Mouse (Mus musculus) intestine, postnatal 0 days (tissue): ENCODE results near the gene Thnsl2. TPM values are rescaled to one million over a fixed set of nuclear protein-coding genes. Genes with fewer than 3 reads are reported as not detected.

ENCODE experiments used
- ATAC-seq: fragments of 200-750 bp; cut with Nextera tagmentation; 2 replicates; pipeline ENCODE4 v1.8.0; 2017; ENCODE audit warnings: mild to moderate bottlenecking, moderate TSS enrichment, moderate library complexity
- H3K27ac ChIP-seq: fragments of 300-500 bp; sonication (generic); 2 replicates; pipeline ENCODE4 v1.5.1; 2014; ENCODE audit warnings: mild to moderate bottlenecking, low read depth, low read length, moderate library complexity
- H3K27me3 ChIP-seq: fragments of 300-500 bp; sonication (generic); replicated peaks from 2 replicates; pipeline ENCODE4 v1.6.1; 2014; ENCODE audit warnings: low read length, mixed read lengths; ENCODE audit not compliant: control insufficient read depth, insufficient read depth
- H3K36me3 ChIP-seq: fragments of 300-500 bp; sonication (generic); 2 replicates; pipeline ENCODE4 v1.6.1; 2014; ENCODE audit warnings: mild to moderate bottlenecking, moderate library complexity; ENCODE audit not compliant: control insufficient read depth, insufficient read depth
- H3K4me1 ChIP-seq: fragments of 300-500 bp; sonication (generic); replicated peaks from 2 replicates; pipeline ENCODE4 v1.6.1; 2014; ENCODE audit warnings: antibody characterized with exemption, low read length, mixed read lengths; ENCODE audit not compliant: control insufficient read depth, insufficient read depth
- H3K4me2 ChIP-seq: fragments of 300-500 bp; sonication (generic); replicated peaks from 2 replicates; pipeline ENCODE4 v1.6.1; 2014; ENCODE audit warnings: low read depth, mild to moderate bottlenecking, moderate library complexity
- H3K4me3 ChIP-seq: fragments of 300-500 bp; sonication (generic); 2 replicates; pipeline ENCODE4 v1.5.1; 2014; ENCODE audit warnings: low read depth, low read length
- H3K9ac ChIP-seq: fragments of 300-500 bp; sonication (generic); 2 replicates; pipeline ENCODE4 v1.6.1; 2014; ENCODE audit warnings: mild to moderate bottlenecking, low read depth, low read length
- H3K9me3 ChIP-seq: fragments of 300-500 bp; sonication (generic); 2 replicates; pipeline ENCODE4 v1.6.1; 2016; ENCODE audit warnings: mixed run types; ENCODE audit not compliant: control insufficient read depth
- CTCF ChIP-seq: sonication (generic); IDR thresholded peaks from 2 replicates; pipeline ENCODE4 v1.5.1; 2016; ENCODE audit warnings: low read depth, mild to moderate bottlenecking, control low read depth, antibody characterized with exemption, moderate library complexity
- WGBS: fragments of 180-500 bp; shearing (Covaris S2); extraction: QIAGEN DNeasy Blood & Tissue Kit; methylation state at CpG from one replicate; pipeline ENCODE4 v1.1.7; 2014; 5-methylcytosine and 5-hydroxymethylcytosine counted together
- polyA plus RNA-seq: library from polyadenylated mRNA; unstranded; fragments of >200 nt; fragmentation: Nextera tagmentation; extraction: Ambion mirVana; gene quantifications from 2 replicates; pipeline ENCODE4 v1.2.1, GENCODE M21; 2015

Gene Thnsl2
- polyA plus RNA-seq, 1 experiment from 2014 or later, result 55.8 TPM

DNA sequence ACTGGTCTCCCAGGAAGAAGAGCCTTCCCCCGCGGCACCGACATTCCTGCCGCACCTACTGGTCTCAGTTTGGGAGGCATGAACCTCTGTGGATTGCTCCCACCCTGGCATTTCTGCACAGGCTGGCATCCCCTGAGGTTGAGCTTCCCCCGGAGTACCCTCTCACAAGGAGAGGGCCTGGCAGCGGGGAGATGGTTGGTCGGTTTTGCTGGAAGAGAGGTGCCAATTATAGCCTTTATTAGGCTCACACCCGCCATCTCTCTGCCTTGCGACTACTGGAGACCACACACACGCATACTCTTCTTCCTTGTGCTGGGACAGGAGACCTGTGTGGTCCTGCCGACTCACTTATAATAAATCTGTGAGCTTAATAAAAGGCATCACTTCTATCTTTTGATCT lies 62.2 kb downstream of the Thnsl2 start:
- H3K36me3 ChIP-seq, result no peaks in the 10 kb centered on the region
- TF ChIP-seq CTCF, result no peak
- H3K9me3 ChIP-seq, result no peaks in the 10 kb centered on the region
- no peak overlapping the region for H3K4me3 ChIP-seq
- H3K27me3 ChIP-seq, result no peaks in the 10 kb centered on the region
- no peak overlapping the region for H3K9ac ChIP-seq
- 65% methylated on average over 11 of the region's 11 CpGs for WGBS
- no peaks in the 10 kb centered on the region for H3K4me1 ChIP-seq
- no peak overlapping the region for H3K27ac ChIP-seq
- no peak overlapping the region for H3K4me2 ChIP-seq
- no peak for ATAC-seq

- no peak overlapping the region for H3K27ac ChIP-seq
- H3K9ac ChIP-seq, result no peak overlapping the region
- no peak for ATAC-seq
- no peak overlapping the region for H3K4me2 ChIP-seq
- TF ChIP-seq CTCF, result no peak
- H3K9me3 ChIP-seq, result no peaks in the 10 kb centered on the region
- no peak overlapping the region for H3K4me3 ChIP-seq
- no peaks in the 10 kb centered on the region for H3K27me3 ChIP-seq
- no peaks in the 10 kb centered on the region for H3K36me3 ChIP-seq
- 72% methylated on average over 6 of the region's 6 CpGs for WGBS
- no peaks in the 10 kb centered on the region for H3K4me1 ChIP-seq
These were observed 63.0 kb downstream of the Thnsl2 start for GRCm38 (mm10) chr6:71081230-71081629.

Other genes with a start within 250 kb of the Thnsl2 start
- not detected in 2 replicates for gene Tex37, start 225.5 kb downstream of the Thnsl2 start, polyA plus RNA-seq
- not detected in 2 replicates for gene Foxi3, start 187.9 kb downstream of the Thnsl2 start, polyA plus RNA-seq
- gene Fabp1, start 55.4 kb upstream of the Thnsl2 start, polyA plus RNA-seq, result 14,893 and 15,612 TPM in 2 replicates
- 109 and 111 TPM in 2 replicates for gene Krcc1, start 127.2 kb upstream of the Thnsl2 start, polyA plus RNA-seq
- 0.08 and 0.13 TPM in 2 replicates for gene Smyd1, start 177.8 kb upstream of the Thnsl2 start, polyA plus RNA-seq
- gene Cd8b1, start 178.3 kb upstream of the Thnsl2 start, polyA plus RNA-seq, result 0.08 and 0.16 TPM in 2 replicates
- 0.12 TPM in 1 of 2 replicates, not detected in the other for gene Cd8a, start 229.0 kb upstream of the Thnsl2 start, polyA plus RNA-seq